In the genomic region with DNA sequence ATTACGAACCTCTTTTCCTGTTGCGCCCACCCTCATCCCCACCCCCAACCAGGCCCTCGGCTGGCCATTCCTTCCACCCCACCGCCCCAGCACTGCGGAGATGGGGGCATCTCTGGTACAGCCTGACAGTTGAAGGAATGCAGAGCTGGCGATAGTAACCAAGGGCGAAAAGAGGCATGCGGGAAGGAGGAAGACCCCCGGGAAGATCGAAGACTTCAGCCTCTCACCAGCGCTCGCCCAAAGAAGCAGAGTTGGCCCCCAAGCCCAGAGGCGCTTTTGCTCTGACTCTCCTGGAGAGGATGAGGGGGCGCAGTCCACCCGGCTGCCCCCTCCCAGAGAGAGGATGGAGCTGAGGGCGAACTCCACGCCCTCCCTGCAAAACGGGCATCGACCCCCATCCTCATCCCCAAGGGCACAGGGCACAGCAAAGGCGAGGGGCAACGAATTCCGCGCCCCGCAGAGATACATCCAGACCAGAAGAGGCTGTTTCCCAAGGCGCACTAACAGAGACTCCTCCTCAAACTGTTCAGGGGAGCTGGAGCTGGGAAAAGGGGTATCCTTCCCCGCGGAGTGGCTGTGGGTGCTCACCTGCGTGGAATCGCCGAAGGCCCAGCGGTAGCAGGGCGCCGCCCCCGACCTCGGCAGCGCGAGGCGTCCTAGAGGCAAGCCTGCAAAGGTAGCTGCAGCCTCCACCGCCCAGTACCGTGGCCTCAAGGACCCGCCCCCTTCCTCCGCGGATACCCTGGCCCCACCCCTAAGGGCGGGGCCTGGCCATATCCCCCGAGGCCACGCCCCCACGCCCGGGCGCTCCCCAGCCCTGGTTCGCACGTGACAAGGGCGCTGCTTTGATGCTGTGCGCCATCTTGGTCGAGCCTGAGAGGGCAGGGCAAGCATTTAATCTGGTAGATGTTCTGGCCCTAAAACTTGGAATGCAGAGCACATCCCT, we compare ENCODE assay signal across 9 mouse cellular contexts. TPM values are rescaled to one million over a fixed set of nuclear protein-coding genes. Genes with fewer than 3 reads are reported as not detected.
A peak's percentile ranks its signal among the peaks of the same experiment; 100 is the strongest.
DNase-seq lines count a peak whose midpoint lies in the region; ATAC-seq and TF ChIP-seq lines count a peak whose summit lies in the region.
"Had no signal": no experiment of that assay in that cellular context is flagged by ENCODE, and none has a peak within 500 bp of the region (broad histone marks: within the 10 kb centered on the region; RNA-seq: fewer than 3 reads in every experiment).

No protein-coding gene starts in this region.

- WGBS in hindbrain, embryonic 15.5 days: 1% methylated on average over 50 of the region's 54 CpGs

- peak overlapping the region; percentile 62 for H3K9ac ChIP-seq in ES-E14 (ENCODE audit: insufficient read depth, low read depth, low read length, poor library complexity, severe bottlenecking)
- H3K9ac ChIP-seq in hindbrain, embryonic 15.5 days: peak overlapping the region; percentile 73

- H3K4me3 ChIP-seq in ES-E14 (ENCODE audit: insufficient read depth in 1 of 2, low read depth in 1 of 2, low read length in 2 of 2, poor library complexity in 1 of 2, severe bottlenecking in 1 of 2): peak overlapping the region; percentile 70 to 76
- peak overlapping the region; percentile 62 for H3K4me3 ChIP-seq in hindbrain, embryonic 15.5 days

- H3K27ac ChIP-seq in ES-E14 (ENCODE audit: insufficient read depth, low read depth, low read length, poor library complexity, severe bottlenecking): peak overlapping the region; percentile 52; the same call in 1 of the 2 replicates
- peak overlapping the region; percentile 84 for H3K27ac ChIP-seq in hindbrain, embryonic 15.5 days (replicated peaks)

- DNase-seq in ES-E14 (ENCODE audit: low read depth, low spot score): peak; percentile 93
- DNase-seq in cerebellum, adult 9-11 months: peak; percentile 96
- peak; percentile 71 to 83 for DNase-seq in frontal cortex, adult 2 months (ENCODE audit: extremely low spot score in 1 of 2, low spot score in 1 of 2)
- peak; percentile 74 to 82 for DNase-seq in layer of hippocampus, postnatal 25 days (ENCODE audit: extremely low spot score in 1 of 2, low spot score in 1 of 2)
- DNase-seq in lung, postnatal 10 days: peak; percentile 89
- DNase-seq in ovary, postnatal 14 days (ENCODE audit: low spot score): peak; percentile 72
- peak; percentile 86 for DNase-seq in thymus, postnatal 0 days (ENCODE audit: low spot score)

- H3K9me3 ChIP-seq in ES-E14 (ENCODE audit: control insufficient read depth, insufficient read depth, low read depth, low read length): no peaks in the 10 kb centered on the region
- no peaks in the 10 kb centered on the region for H3K9me3 ChIP-seq in hindbrain, embryonic 15.5 days

- ATAC-seq in hindbrain, embryonic 15.5 days (ENCODE audit: low FRiP score, low read depth): peak; percentile 94
- ATAC-seq: Patski had no signal

- peak overlapping the region; percentile 79 for H3K4me2 ChIP-seq in hindbrain, embryonic 15.5 days

- in situ Hi-C loops in ES-E14 (cut with MboI; ENCODE audit: low sequenced_read_pairs in 2 of 2, unreplicated experiment in 2 of 2): no loop called here

- H3K4me1 ChIP-seq in ES-E14 (ENCODE audit: control insufficient read depth in 2 of 2, insufficient read depth in 2 of 2, low read length in 2 of 2, poor library complexity in 1 of 2): peaks cover 0 to 5% of the 10 kb centered on the region in 2 experiments; a peak in 1 of 4 replicates
- peaks cover 34% of the 10 kb centered on the region for H3K4me1 ChIP-seq in hindbrain, embryonic 15.5 days (replicated peaks)

- no peaks in the 10 kb centered on the region for H3K27me3 ChIP-seq in hindbrain, embryonic 15.5 days
- H3K27me3 ChIP-seq: Patski had no signal

- H3K36me3 ChIP-seq in ES-E14 (ENCODE audit: control insufficient read depth, insufficient read depth, low read length, poor library complexity, severe bottlenecking): peaks cover 4% of the 10 kb centered on the region
- H3K36me3 ChIP-seq in hindbrain, embryonic 15.5 days: peaks cover 24% of the 10 kb centered on the region

TF ChIP-seq in ES-E14, 5 proteins besides CTCF, POLR2A, EP300 and RAD21:
- no peak for TF ChIP-seq HCFC1 (IDR thresholded peaks at IDR 0.05; ENCODE audit: borderline replicate concordance, insufficient read depth, low read length)
- no peak for TF ChIP-seq CHD2 (IDR thresholded peaks at IDR 0.05; ENCODE audit: low read depth, low read length)
- no peak for TF ChIP-seq MAFK (IDR thresholded peaks at IDR 0.05; ENCODE audit: insufficient read depth, low read depth, low read length)
- TF ChIP-seq ZNF384 (IDR thresholded peaks at IDR 0.05; ENCODE audit: low read depth, low read length): no peak
- TF ChIP-seq ZC3H11A (IDR thresholded peaks at IDR 0.05; ENCODE audit: borderline replicate concordance, low read depth, low read length): no peak
TF ChIP-seq in ES-E14: peak in this region for 0.

RNA-seq across cellular contexts. Expression of a gene that starts 11.6 kb away (rescaled TPM):
- total RNA-seq in ES-E14 (2012; rRNA removed): 14.1 and 35.3 TPM in 2 replicates
- polyA plus RNA-seq in frontal cortex, adult 2 months (2012; rRNA removed): 49.4 TPM in 2 replicates
- 26.7 and 28.7 TPM in 2 replicates for polyA plus RNA-seq in hindbrain, embryonic 15.5 days (2015; fragmentation: Nextera tagmentation; extraction: Ambion mirVana)
- total RNA-seq in layer of hippocampus, postnatal 25 days (2021): 10 to 100 TPM; 69.3 to 78.8 TPM
- 2.1 and 3.2 TPM in 2 replicates for polyA plus RNA-seq in thymus, postnatal 0 days (2015; fragmentation: Nextera tagmentation; extraction: Ambion mirVana)

RNA-seq across cellular contexts. Expression of a gene that starts 17.5 kb away (rescaled TPM):
- 100 and 120 TPM in 2 replicates for total RNA-seq in ES-E14 (2012; rRNA removed)
- 54.0 and 62.4 TPM in 2 replicates for polyA plus RNA-seq in frontal cortex, adult 2 months (2012; rRNA removed)
- 125 and 126 TPM in 2 replicates for polyA plus RNA-seq in hindbrain, embryonic 15.5 days (2015; fragmentation: Nextera tagmentation; extraction: Ambion mirVana)
- total RNA-seq in layer of hippocampus, postnatal 25 days (2021): 10 to 100 TPM; 73.0 to 91.4 TPM
- 58.0 and 64.3 TPM in 2 replicates for polyA plus RNA-seq in thymus, postnatal 0 days (2015; fragmentation: Nextera tagmentation; extraction: Ambion mirVana)

RNA-seq across cellular contexts. Expression of a gene that starts 41.5 kb away (rescaled TPM):
- 0.22 TPM in 1 of 2 replicates, not detected in the other for total RNA-seq in ES-E14 (2012; rRNA removed)
- not detected in 2 replicates for polyA plus RNA-seq in frontal cortex, adult 2 months (2012; rRNA removed)
- not detected in 2 replicates for polyA plus RNA-seq in hindbrain, embryonic 15.5 days (2015; fragmentation: Nextera tagmentation; extraction: Ambion mirVana)
- not detected for total RNA-seq in layer of hippocampus, postnatal 25 days (2021)
- not detected in 2 replicates for polyA plus RNA-seq in thymus, postnatal 0 days (2015; fragmentation: Nextera tagmentation; extraction: Ambion mirVana)
- polyA plus RNA-seq: Patski had no signal

RNA-seq across cellular contexts. Expression of a gene that starts 54.5 kb away (rescaled TPM):
- total RNA-seq in ES-E14 (2012; rRNA removed): 0.18 and 0.37 TPM in 2 replicates
- polyA plus RNA-seq in frontal cortex, adult 2 months (2012; rRNA removed): 0.14 and 0.15 TPM in 2 replicates
- polyA plus RNA-seq in hindbrain, embryonic 15.5 days (2015; fragmentation: Nextera tagmentation; extraction: Ambion mirVana): 0.45 TPM in 1 of 2 replicates, not detected in the other
- total RNA-seq in layer of hippocampus, postnatal 25 days (2021): not detected
- 3.0 and 3.5 TPM in 2 replicates for polyA plus RNA-seq in thymus, postnatal 0 days (2015; fragmentation: Nextera tagmentation; extraction: Ambion mirVana)
- polyA plus RNA-seq: Patski had no signal

Comparison
In these comparisons a context has a peak if more than half of its experiments do, and no peak if none do; other contexts are left out.
1. Peak in every context shown above with its lines: DNase-seq, ATAC-seq, H3K4me3 ChIP-seq and H3K27ac ChIP-seq.